Mouse (Mus musculus) midbrain, embryonic 15.5 days (tissue): Measurements from ENCODE around the gene Slc27a2. TPM values are rescaled to one million over a fixed set of nuclear protein-coding genes. Genes with fewer than 3 reads are reported as not detected.
A peak's percentile ranks its signal among the peaks of the same experiment; 100 is the strongest.
"Not testable (repeated sequence)": the region's sequence is repeated elsewhere in the genome, so short reads cannot be mapped to it uniquely, and the experiment has no call there.

Experiments used
- ATAC-seq: fragments of 200-750 bp; cut with Nextera tagmentation; replicated peaks from 2 replicates; pipeline ENCODE4 v1.8.0; 2017; ENCODE audit warnings: moderate TSS enrichment
- H3K27ac ChIP-seq: fragments of 300-500 bp; sonication (generic); 2 replicates; pipeline ENCODE4 v1.5.1; 2015; ENCODE audit warnings: mild to moderate bottlenecking, inconsistent platforms
- H3K27me3 ChIP-seq: fragments of 300-500 bp; sonication (generic); replicated peaks from 2 replicates; pipeline ENCODE4 v1.6.1; 2015; ENCODE audit warnings: inconsistent platforms
- H3K36me3 ChIP-seq: fragments of 300-500 bp; sonication (generic); replicated peaks from 2 replicates; pipeline ENCODE4 v1.6.1; 2015; ENCODE audit warnings: inconsistent platforms
- H3K4me1 ChIP-seq: fragments of 300-500 bp; sonication (generic); 2 replicates; pipeline ENCODE4 v1.6.1; 2015; ENCODE audit warnings: inconsistent platforms
- H3K4me2 ChIP-seq: fragments of 300-500 bp; sonication (generic); 2 replicates; pipeline ENCODE4 v1.6.1; 2015; ENCODE audit warnings: inconsistent platforms, mild to moderate bottlenecking, moderate library complexity
- H3K4me3 ChIP-seq: fragments of 300-500 bp; sonication (generic); 2 replicates; pipeline ENCODE4 v1.5.1; 2015; ENCODE audit warnings: mild to moderate bottlenecking, inconsistent platforms
- H3K9ac ChIP-seq: fragments of 300-500 bp; sonication (generic); 2 replicates; pipeline ENCODE4 v1.6.1; 2015; ENCODE audit warnings: mild to moderate bottlenecking, inconsistent platforms
- H3K9me3 ChIP-seq: fragments of 300-500 bp; sonication (generic); 2 replicates; pipeline ENCODE4 v1.6.1; 2016; ENCODE audit warnings: inconsistent platforms
- WGBS: fragments of 180-500 bp; shearing (Covaris S2); methylation state at CpG from one replicate; pipeline ENCODE4 v1.1.7; 2015; ENCODE audit warnings: mixed read lengths; 5-methylcytosine and 5-hydroxymethylcytosine counted together
- polyA plus RNA-seq: library from polyadenylated mRNA; unstranded; fragments of >200 nt; fragmentation: Nextera tagmentation; extraction: Ambion mirVana; gene quantifications from 2 replicates; pipeline ENCODE4 v1.2.1, GENCODE M21; 2015

Slc27a2 gene
- 12.7 and 13.0 TPM in 2 replicates for polyA plus RNA-seq

- Histone ChIP-seq H3K4me2 (peak within 1 kb of the TSS; percentile 98), H3K4me1 (peaks cover 13% of the 10 kb centered on the region), H3K27me3 (peaks cover 10% of the 10 kb centered on the region), H3K4me3 (peak within 1 kb of the TSS; percentile 81), H3K27ac (peak within 1 kb of the TSS; percentile 79), H3K36me3 (no peaks in the 10 kb centered on the region), H3K9me3 (no peaks in the 10 kb centered on the region), H3K9ac (peak within 1 kb of the TSS; percentile 77)
- ATAC-seq: peak; percentile 88
- under 1% methylated on average over 61 of the region's 61 CpGs for WGBS
Observed at GRCm38 (mm10) chr2:126552357-126553290, at the start of gene Slc27a2. TSS of gene Slc27a2 (plus strand) at chr2:126552407.

- no peak overlapping the region for H3K4me3 ChIP-seq
- no peak overlapping the region for H3K9ac ChIP-seq
- H3K27me3 ChIP-seq: no peaks in the 10 kb centered on the region
- no peak overlapping the region for H3K27ac ChIP-seq
- H3K9me3 ChIP-seq: no peaks in the 10 kb centered on the region
- no peaks in the 10 kb centered on the region for H3K36me3 ChIP-seq
- 76% methylated on average over 1 of the region's 1 CpGs for WGBS
- ATAC-seq: no peak
- no peaks in the 10 kb centered on the region for H3K4me1 ChIP-seq
- no peak overlapping the region for H3K4me2 ChIP-seq
Observed at GRCm38 (mm10) chr2:126505156-126505555, 47.1 kb upstream of the Slc27a2 start.

GRCm38 (mm10) chr2:126507477-126507876 lies 44.7 kb upstream of the Slc27a2 start:
- H3K27ac ChIP-seq: no peak overlapping the region
- 89% methylated on average over 5 of the region's 5 CpGs for WGBS
- H3K4me2 ChIP-seq: no peak overlapping the region
- no peaks in the 10 kb centered on the region for H3K4me1 ChIP-seq
- H3K4me3 ChIP-seq: no peak overlapping the region
- H3K9ac ChIP-seq: no peak overlapping the region
- H3K9me3 ChIP-seq: no peaks in the 10 kb centered on the region
- no peaks in the 10 kb centered on the region for H3K27me3 ChIP-seq
- no peaks in the 10 kb centered on the region for H3K36me3 ChIP-seq
- ATAC-seq: no peak

- WGBS: 66% methylated on average over 1 of the region's 1 CpGs
- H3K4me2 ChIP-seq: no peak overlapping the region
- H3K4me1 ChIP-seq: no peaks in the 10 kb centered on the region
Observed at GRCm38 (mm10) chr2:126508228-126508627, 44.0 kb upstream of the Slc27a2 start.

GRCm38 (mm10) chr2:126515069-126515826 lies 37.0 kb upstream of the Slc27a2 start:
- H3K27ac ChIP-seq: no peak overlapping the region
- no peaks in the 10 kb centered on the region for H3K27me3 ChIP-seq
- H3K4me2 ChIP-seq: no peak overlapping the region
- 76% methylated on average over 6 of the region's 6 CpGs for WGBS
- no peak overlapping the region for H3K9ac ChIP-seq
- H3K4me3 ChIP-seq: no peak overlapping the region
- H3K36me3 ChIP-seq: no peaks in the 10 kb centered on the region
- ATAC-seq: no peak
- no peaks in the 10 kb centered on the region for H3K4me1 ChIP-seq
- no peaks in the 10 kb centered on the region for H3K9me3 ChIP-seq

More at GRCm38 (mm10) chr2:126508228-126508627, 44.0 kb upstream of the Slc27a2 start:
- H3K4me3 ChIP-seq: no peak overlapping the region
- no peaks in the 10 kb centered on the region for H3K9me3 ChIP-seq
- H3K27me3 ChIP-seq: no peaks in the 10 kb centered on the region
- ATAC-seq: no peak
- H3K36me3 ChIP-seq: no peaks in the 10 kb centered on the region
- H3K9ac ChIP-seq: no peak overlapping the region
- H3K27ac ChIP-seq: no peak overlapping the region

GRCm38 (mm10) chr2:126519872-126520581 lies 32.2 kb upstream of the Slc27a2 start:
- WGBS: 85% methylated on average over 11 of the region's 11 CpGs
- no peaks in the 10 kb centered on the region for H3K4me1 ChIP-seq
- H3K9ac ChIP-seq: no peak overlapping the region
- H3K9me3 ChIP-seq: no peaks in the 10 kb centered on the region
- no peaks in the 10 kb centered on the region for H3K27me3 ChIP-seq
- H3K27ac ChIP-seq: no peak overlapping the region
- no peak for ATAC-seq
- H3K4me2 ChIP-seq: no peak overlapping the region
- H3K36me3 ChIP-seq: no peaks in the 10 kb centered on the region
- no peak overlapping the region for H3K4me3 ChIP-seq

- no peak overlapping the region for H3K4me3 ChIP-seq
- H3K36me3 ChIP-seq: no peaks in the 10 kb centered on the region
- peak; percentile 87 for ATAC-seq
- H3K27ac ChIP-seq: no peak overlapping the region
- 14% methylated on average over 7 of the region's 7 CpGs for WGBS
- no peaks in the 10 kb centered on the region for H3K4me1 ChIP-seq
- H3K4me2 ChIP-seq: no peak overlapping the region
- H3K9ac ChIP-seq: no peak overlapping the region
- H3K27me3 ChIP-seq: no peaks in the 10 kb centered on the region
- no peaks in the 10 kb centered on the region for H3K9me3 ChIP-seq
Observed at GRCm38 (mm10) chr2:126520828-126521227, 31.4 kb upstream of the Slc27a2 start.

- no peaks in the 10 kb centered on the region for H3K4me1 ChIP-seq
- no peak for ATAC-seq
- no peaks in the 10 kb centered on the region for H3K27me3 ChIP-seq
- no peaks in the 10 kb centered on the region for H3K36me3 ChIP-seq
- H3K9ac ChIP-seq: no peak overlapping the region
- H3K9me3 ChIP-seq: no peaks in the 10 kb centered on the region
- no peak overlapping the region for H3K4me3 ChIP-seq
- WGBS: 83% methylated on average over 10 of the region's 10 CpGs
- H3K27ac ChIP-seq: no peak overlapping the region
- no peak overlapping the region for H3K4me2 ChIP-seq
Observed at GRCm38 (mm10) chr2:126521471-126521870, 30.7 kb upstream of the Slc27a2 start.

GRCm38 (mm10) chr2:126522056-126522455 lies 30.2 kb upstream of the Slc27a2 start:
- Histone ChIP-seq H3K4me2 (no peak overlapping the region), H3K4me1 (no peaks in the 10 kb centered on the region), H3K36me3 (no peaks in the 10 kb centered on the region), H3K27me3 (no peaks in the 10 kb centered on the region), H3K9me3 (no peaks in the 10 kb centered on the region), H3K27ac (no peak overlapping the region), H3K9ac (no peak overlapping the region), H3K4me3 (no peak overlapping the region)
- WGBS: 74% methylated on average over 8 of the region's 8 CpGs
- no peak for ATAC-seq

GRCm38 (mm10) chr2:126523101-126523745 lies 29.0 kb upstream of the Slc27a2 start:
- ATAC-seq: not testable (repeated sequence)
- WGBS: 61% methylated on average over 5 of the region's 5 CpGs

GRCm38 (mm10) chr2:126524271-126524670 lies 27.9 kb upstream of the Slc27a2 start:
- no peaks in the 10 kb centered on the region for H3K27me3 ChIP-seq
- H3K36me3 ChIP-seq: no peaks in the 10 kb centered on the region
- H3K4me1 ChIP-seq: no peaks in the 10 kb centered on the region
- ATAC-seq: no peak
- no peak overlapping the region for H3K9ac ChIP-seq
- 85% methylated on average over 2 of the region's 2 CpGs for WGBS
- H3K27ac ChIP-seq: no peak overlapping the region
- H3K9me3 ChIP-seq: no peaks in the 10 kb centered on the region
- no peak overlapping the region for H3K4me3 ChIP-seq
- no peak overlapping the region for H3K4me2 ChIP-seq

More at GRCm38 (mm10) chr2:126523101-126523745, 29.0 kb upstream of the Slc27a2 start:
- H3K9me3 ChIP-seq, H3K9ac ChIP-seq, H3K27me3 ChIP-seq, H3K36me3 ChIP-seq, H3K4me3 ChIP-seq, H3K27ac ChIP-seq, H3K4me1 ChIP-seq, H3K4me2 ChIP-seq: not testable (repeated sequence)
